Comparison of ENCODE assay signal across 8 mouse cellular contexts in the genomic region with DNA sequence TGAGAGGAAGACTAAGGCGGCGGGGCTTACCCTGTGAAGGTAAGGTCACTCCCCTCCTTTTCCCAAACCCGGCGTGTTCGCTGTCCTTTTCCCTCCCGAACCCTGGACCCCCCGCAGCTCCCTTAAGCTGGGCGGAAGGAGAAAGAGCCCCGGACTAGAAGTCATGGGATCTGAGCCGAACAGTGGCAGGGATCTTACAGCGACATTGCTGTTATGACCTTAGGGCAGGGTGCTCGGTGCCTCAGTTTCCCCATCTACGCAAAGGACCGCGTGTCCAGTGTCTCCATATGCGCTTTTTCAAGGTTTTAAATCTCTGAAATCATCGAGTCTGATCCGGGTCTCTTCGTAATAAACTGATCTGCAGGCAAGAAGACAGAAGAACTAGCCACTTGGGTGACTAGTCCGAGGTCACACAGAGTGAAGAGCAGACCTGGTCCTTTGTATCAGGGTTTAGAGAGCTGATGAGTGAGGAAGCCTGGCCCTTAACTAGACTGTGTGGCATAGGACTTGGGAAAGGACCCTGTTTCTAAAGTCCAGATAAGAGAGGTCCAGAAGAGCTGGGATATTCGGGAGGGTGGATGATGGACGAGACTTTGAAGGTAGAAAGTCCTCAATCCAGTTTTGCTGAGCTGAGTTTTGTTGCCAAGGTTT. TPM values are rescaled to one million over a fixed set of nuclear protein-coding genes. Genes with fewer than 3 reads are reported as not detected.
DNase-seq lines count a peak whose midpoint lies in the region; ATAC-seq and TF ChIP-seq lines count a peak whose summit lies in the region.

No protein-coding gene starts in this region.

- POLR2A ChIA-PET in Patski (lab: Charles Lee), result no interaction called here

- in situ Hi-C loops in Patski (cut with MboI; ENCODE audit: low pct_unique_long_range_greater_than_20kb), result no loop called here

- H3K9ac ChIP-seq in kidney, postnatal 0 days (ENCODE audit: low read depth, low read length), result peak overlapping the region; percentile 83
- peak overlapping the region; percentile 91 for H3K9ac ChIP-seq in heart, embryonic 16.5 days (ENCODE audit: low read length)
- H3K9ac ChIP-seq in liver, postnatal 0 days (replicated peaks), result peak overlapping the region; percentile 78

- H3K9me3 ChIP-seq in kidney, postnatal 0 days (replicated peaks; ENCODE audit: low read length), result no peaks in the 10 kb centered on the region
- H3K9me3 ChIP-seq in heart, embryonic 16.5 days (replicated peaks; ENCODE audit: control insufficient read depth, low read length), result no peaks in the 10 kb centered on the region
- H3K9me3 ChIP-seq in liver, postnatal 0 days (ENCODE audit: low read length), result no peaks in the 10 kb centered on the region

- TF ChIP-seq CTCF in kidney, postnatal 0 days (IDR thresholded peaks at IDR 0.05; ENCODE audit: low read depth), result no peak
- TF ChIP-seq CTCF in Patski (IDR thresholded peaks at IDR 0.05), result no peak
- no peak for TF ChIP-seq CTCF in liver, postnatal 0 days (IDR thresholded peaks at IDR 0.05; ENCODE audit: low read depth)

- WGBS in kidney, postnatal 0 days, result under 1% methylated on average over 20 of the region's 22 CpGs
- WGBS in heart, embryonic 16.5 days, result under 1% methylated on average over 19 of the region's 22 CpGs
- WGBS in liver, postnatal 0 days (ENCODE audit: insufficient replicate concordance), result 0% methylated on average over 22 of the region's 22 CpGs

- CTCF ChIA-PET in Patski (lab: Charles Lee), result interaction anchor here (2.2 to 3.3 kb wide), 2 partner anchors 9 to 47 kb away, joined by 6 to 10 read pairs; a partner anchor contains a TSS

- H3K27ac ChIP-seq in kidney, postnatal 0 days, result peak overlapping the region; percentile 83
- peak overlapping the region; percentile 85 for H3K27ac ChIP-seq in heart, embryonic 16.5 days (ENCODE audit: low read length)
- H3K27ac ChIP-seq in liver, postnatal 0 days (ENCODE audit: low read depth), result peak overlapping the region; percentile 86

- DNase-seq in kidney, postnatal 0 days (ENCODE audit: low spot score), result peak; percentile 26
- DNase-seq in kidney, postnatal 36 days, result no peak
- DNase-seq in Patski (ENCODE audit: low read depth, low spot score), result no peak
- DNase-seq in liver, postnatal 0 days, result no peak
- no peak for DNase-seq in urinary bladder, postnatal 25 days (ENCODE audit: low spot score)
- DNase-seq in layer of hippocampus, adult 18-20 months (ENCODE audit: low spot score in 2 of 2), result no peak
- DNase-seq in right cerebral cortex, adult 2 months (ENCODE audit: low spot score in 2 of 2), result no peak

- no peaks in the 10 kb centered on the region for H3K27me3 ChIP-seq in kidney, postnatal 0 days (ENCODE audit: insufficient read depth, low read length)
- no peaks in the 10 kb centered on the region for H3K27me3 ChIP-seq in Patski
- H3K27me3 ChIP-seq in heart, embryonic 16.5 days (ENCODE audit: control insufficient read depth, insufficient read depth, low read length), result no peaks in the 10 kb centered on the region
- no peaks in the 10 kb centered on the region for H3K27me3 ChIP-seq in liver, postnatal 0 days (ENCODE audit: insufficient read depth, low read length)

- H3K36me3 ChIP-seq in kidney, postnatal 0 days (ENCODE audit: insufficient read depth, low read length), result no peaks in the 10 kb centered on the region
- peaks cover 7% of the 10 kb centered on the region; the same call in 1 of the 2 replicates for H3K36me3 ChIP-seq in heart, embryonic 16.5 days (ENCODE audit: control insufficient read depth, insufficient read depth)
- H3K36me3 ChIP-seq in liver, postnatal 0 days (replicated peaks; ENCODE audit: insufficient read depth, low read length), result peaks cover 4% of the 10 kb centered on the region; the same call in 1 of the 2 replicates

- H3K4me3 ChIP-seq in kidney, postnatal 0 days (replicated peaks; ENCODE audit: low read depth, low read length), result peak overlapping the region; percentile 61
- H3K4me3 ChIP-seq in heart, embryonic 16.5 days (ENCODE audit: low read length), result peak overlapping the region; percentile 95
- H3K4me3 ChIP-seq in liver, postnatal 0 days (ENCODE audit: low read depth, low read length), result peak overlapping the region; percentile 76

- peaks cover 19% of the 10 kb centered on the region for H3K4me1 ChIP-seq in kidney, postnatal 0 days (replicated peaks; ENCODE audit: insufficient read depth, low read length)
- peaks cover 15% of the 10 kb centered on the region for H3K4me1 ChIP-seq in heart, embryonic 16.5 days (ENCODE audit: control insufficient read depth, insufficient read depth, low read length)
- peaks cover 30% of the 10 kb centered on the region for H3K4me1 ChIP-seq in liver, postnatal 0 days (ENCODE audit: insufficient read depth)

- no peak for TF ChIP-seq EP300 in liver, postnatal 0 days (IDR thresholded peaks at IDR 0.05; ENCODE audit: low read depth)

- peak overlapping the region; percentile 80 for H3K4me2 ChIP-seq in kidney, postnatal 0 days (ENCODE audit: low read length)
- H3K4me2 ChIP-seq in heart, embryonic 16.5 days (ENCODE audit: low read depth, low read length), result peak overlapping the region; percentile 87
- peak overlapping the region; percentile 88 for H3K4me2 ChIP-seq in liver, postnatal 0 days (ENCODE audit: low read depth, low read length)

- no peak; the same call in none of the 2 replicates for ATAC-seq in kidney, postnatal 0 days (replicated peaks; ENCODE audit: low FRiP score, low read depth)
- ATAC-seq in Patski, result peak; percentile 44
- ATAC-seq in heart, embryonic 16.5 days (replicated peaks; ENCODE audit: extremely low read depth, insufficient read depth, low FRiP score), result peak; percentile 30
- ATAC-seq in liver, postnatal 0 days, result peak; percentile 15

RNA-seq across cellular contexts. Expression of a gene that starts 0.4 kb away (rescaled TPM):
- polyA plus RNA-seq in kidney, postnatal 0 days (2015; fragmentation: Nextera tagmentation; extraction: Ambion mirVana), result 48.3 and 55.9 TPM in 2 replicates
- 36.8 TPM for polyA plus RNA-seq in Patski (2021)
- polyA plus RNA-seq in heart, embryonic 16.5 days (2015; fragmentation: Nextera tagmentation; extraction: Ambion mirVana), result 42.3 and 43.0 TPM in 2 replicates
- 50.9 and 54.3 TPM in 2 replicates for polyA plus RNA-seq in liver, postnatal 0 days (2015; fragmentation: Nextera tagmentation; extraction: Ambion mirVana)
- 10 to 100 TPM; 10.5 to 11.2 TPM for total RNA-seq in layer of hippocampus, adult 18-20 months (2021)

RNA-seq across cellular contexts. Expression of a gene that starts 0.6 kb away (rescaled TPM):
- polyA plus RNA-seq in kidney, postnatal 0 days (2015; fragmentation: Nextera tagmentation; extraction: Ambion mirVana), result 19.2 and 21.7 TPM in 2 replicates
- 22.5 TPM for polyA plus RNA-seq in Patski (2021)
- 18.0 and 18.9 TPM in 2 replicates for polyA plus RNA-seq in heart, embryonic 16.5 days (2015; fragmentation: Nextera tagmentation; extraction: Ambion mirVana)
- polyA plus RNA-seq in liver, postnatal 0 days (2015; fragmentation: Nextera tagmentation; extraction: Ambion mirVana), result 11.7 and 13.3 TPM in 2 replicates
- total RNA-seq in layer of hippocampus, adult 18-20 months (2021), result 10 to 100 TPM; 38.2 to 38.4 TPM

RNA-seq across cellular contexts. Expression of a gene that starts 47.5 kb away (rescaled TPM):
- 137 and 138 TPM in 2 replicates for polyA plus RNA-seq in kidney, postnatal 0 days (2015; fragmentation: Nextera tagmentation; extraction: Ambion mirVana)
- polyA plus RNA-seq in Patski (2021), result 32.2 TPM
- 83.0 and 85.5 TPM in 2 replicates for polyA plus RNA-seq in heart, embryonic 16.5 days (2015; fragmentation: Nextera tagmentation; extraction: Ambion mirVana)
- polyA plus RNA-seq in liver, postnatal 0 days (2015; fragmentation: Nextera tagmentation; extraction: Ambion mirVana), result 45.5 and 50.7 TPM in 2 replicates
- total RNA-seq in layer of hippocampus, adult 18-20 months (2021), result 10 to 100 TPM; 48.0 to 48.8 TPM

RNA-seq across cellular contexts. Expression of a gene that starts 47.7 kb away (rescaled TPM):
- polyA plus RNA-seq in kidney, postnatal 0 days (2015; fragmentation: Nextera tagmentation; extraction: Ambion mirVana), result 14.8 and 16.1 TPM in 2 replicates
- polyA plus RNA-seq in Patski (2021), result 10.9 TPM
- polyA plus RNA-seq in heart, embryonic 16.5 days (2015; fragmentation: Nextera tagmentation; extraction: Ambion mirVana), result 12.8 and 15.0 TPM in 2 replicates
- 5.5 and 6.2 TPM in 2 replicates for polyA plus RNA-seq in liver, postnatal 0 days (2015; fragmentation: Nextera tagmentation; extraction: Ambion mirVana)
- total RNA-seq in layer of hippocampus, adult 18-20 months (2021), result 10 to 100 TPM; 12.8 to 13.5 TPM
